Mouse (Mus musculus) layer of hippocampus, adult 8-10 months (tissue): ENCODE results near the gene Gm10135. TPM values are rescaled to one million over a fixed set of nuclear protein-coding genes. Genes with fewer than 3 reads are reported as not detected.
"Not testable (repeated sequence)": the region's sequence is repeated elsewhere in the genome, so short reads cannot be mapped to it uniquely, and the experiment has no call there.

Source experiments
- DNase-seq, 2 experiments: peaks; one replicate each; pipeline ENCODE4 v3.0.0; 2022; ENCODE audit warnings: low spot score in 2 of 2
- total RNA-seq, 4 experiments: library from RNA; stranded (reverse); gene quantifications; 2 replicates each; pipeline ENCODE4 v1.2.4; 2022

Gm10135 gene
- total RNA-seq = not detected

- no peak for DNase-seq
Observed at GRCm38 (mm10) chr5:72974602-72975001, at the start of gene Gm10135. Gm10135 (minus strand) TSS chr5:72974702.

- no peak for DNase-seq
Observed at GRCm38 (mm10) chr5:73023801-73024200, 49.3 kb upstream of the Gm10135 start.

- DNase-seq = no peak
Observed at GRCm38 (mm10) chr5:73014745-73015144, 40.2 kb upstream of the Gm10135 start.

GRCm38 (mm10) chr5:73013611-73014287, 39.2 kb upstream of the Gm10135 start:
- not testable (repeated sequence) for DNase-seq

- DNase-seq = not testable (repeated sequence)
Observed at GRCm38 (mm10) chr5:73012884-73013610, 38.5 kb upstream of the Gm10135 start.

GRCm38 (mm10) chr5:73011806-73012205, 37.3 kb upstream of the Gm10135 start:
- not testable (repeated sequence) for DNase-seq

- DNase-seq = not testable (repeated sequence)
Observed at GRCm38 (mm10) chr5:73008230-73008629, 33.7 kb upstream of the Gm10135 start.

- no peak for DNase-seq
Observed at GRCm38 (mm10) chr5:73007582-73007959, 33.1 kb upstream of the Gm10135 start.

GRCm38 (mm10) chr5:73006784-73007581, 32.5 kb upstream of the Gm10135 start, which contains the start of gene Slc10a4:
Slc10a4 (plus strand) TSS chr5:73006883.
- no peak for DNase-seq

GRCm38 (mm10) chr5:73004046-73004445, 29.5 kb upstream of the Gm10135 start:
- DNase-seq = no peak

- DNase-seq = not testable (repeated sequence)
Observed at GRCm38 (mm10) chr5:72998546-72998945, 24.0 kb upstream of the Gm10135 start.

GRCm38 (mm10) chr5:72995379-72995778, 20.9 kb upstream of the Gm10135 start:
- DNase-seq = no peak

- no peak for DNase-seq
Observed at GRCm38 (mm10) chr5:72994928-72995327, 20.4 kb upstream of the Gm10135 start.

GRCm38 (mm10) chr5:72994424-72994823, 19.9 kb upstream of the Gm10135 start:
- DNase-seq = no peak

- DNase-seq = no peak
Observed at GRCm38 (mm10) chr5:72992474-72992873, 18.0 kb upstream of the Gm10135 start.

GRCm38 (mm10) chr5:72989756-72990155, 15.3 kb upstream of the Gm10135 start:
- DNase-seq = no peak

GRCm38 (mm10) chr5:72987786-72988185, 13.3 kb upstream of the Gm10135 start:
- no peak for DNase-seq

- DNase-seq = no peak
Observed at GRCm38 (mm10) chr5:72984091-72984490, 9.6 kb upstream of the Gm10135 start.

GRCm38 (mm10) chr5:72976539-72976938, 2.0 kb upstream of the Gm10135 start:
- DNase-seq = no peak

- DNase-seq = no peak
Observed at GRCm38 (mm10) chr5:72975996-72976395, 1.5 kb upstream of the Gm10135 start.

- DNase-seq = no peak
Observed at GRCm38 (mm10) chr5:72972934-72973333, 1.6 kb downstream of the Gm10135 start.

- no peak for DNase-seq
Observed at GRCm38 (mm10) chr5:72972435-72972834, 2.1 kb downstream of the Gm10135 start.
